Mouse (Mus musculus) ES-E14 (cell line): ENCODE results near the gene Ell2. TPM values are rescaled to one million over a fixed set of nuclear protein-coding genes. Genes with fewer than 3 reads are reported as not detected.

Experiments used
- DNase-seq: peaks from one replicate; pipeline ENCODE4 v3.0.0-alpha.2; 2013; ENCODE audit warnings: low read depth, low spot score
- H3K27ac ChIP-seq: 2 replicates; pipeline ENCODE4 v1.5.1; 2012; ENCODE audit warnings: low read depth, mild to moderate bottlenecking, low read length, moderate library complexity, mixed read lengths; ENCODE audit not compliant: poor library complexity, insufficient read depth, severe bottlenecking
- H3K36me3 ChIP-seq: 2 replicates; pipeline ENCODE4 v1.6.1; 2012; ENCODE audit warnings: mild to moderate bottlenecking, low read length, moderate library complexity, mixed read lengths; ENCODE audit not compliant: control insufficient read depth, poor library complexity, insufficient read depth, severe bottlenecking
- H3K4me1 ChIP-seq, 2 experiments: fragments of 150-350 bp in 1 of 2; sonication (generic) in 1 of 2; 2 replicates each; pipeline ENCODE4 v1.6.1; 2012; ENCODE audit warnings: low read length in 2 of 2, mild to moderate bottlenecking in 1 of 2, mixed read lengths in 1 of 2; ENCODE audit not compliant: control insufficient read depth in 2 of 2, insufficient read depth in 2 of 2, poor library complexity in 1 of 2
- H3K4me3 ChIP-seq, 2 experiments: fragments of 150-350 bp in 1 of 2; sonication (generic) in 1 of 2; 2 replicates each; pipeline ENCODE4 v1.5.1; 2012; ENCODE audit warnings: low read length in 2 of 2, low read depth in 1 of 2, mild to moderate bottlenecking in 1 of 2, mixed read lengths in 1 of 2; ENCODE audit not compliant: insufficient read depth in 1 of 2, poor library complexity in 1 of 2, severe bottlenecking in 1 of 2
- H3K9ac ChIP-seq: 2 replicates; pipeline ENCODE4 v1.6.1; 2012; ENCODE audit warnings: low read depth, mild to moderate bottlenecking, low read length, mixed read lengths; ENCODE audit not compliant: poor library complexity, insufficient read depth, severe bottlenecking
- H3K9me3 ChIP-seq: fragments of 150-350 bp; sonication (generic); 2 replicates; pipeline ENCODE4 v1.6.1; 2012; ENCODE audit warnings: low read depth, mild to moderate bottlenecking, low read length; ENCODE audit not compliant: control insufficient read depth, insufficient read depth
- CHD2 ChIP-seq: IDR thresholded peaks from 2 replicates; pipeline ENCODE4 v1.6.1; 2014; ENCODE audit warnings: mild to moderate bottlenecking, low read depth, low read length, inconsistent platforms
- HCFC1 ChIP-seq: IDR thresholded peaks from 2 replicates; pipeline ENCODE4 v1.6.1; 2012; ENCODE audit warnings: low read length, inconsistent platforms, borderline replicate concordance; ENCODE audit not compliant: insufficient read depth
- MAFK ChIP-seq: IDR thresholded peaks from 2 replicates; pipeline ENCODE4 v1.6.1; 2014; ENCODE audit warnings: mild to moderate bottlenecking, low read depth, low read length, inconsistent platforms; ENCODE audit not compliant: insufficient read depth
- ZC3H11A ChIP-seq: IDR thresholded peaks from 2 replicates; pipeline ENCODE4 v1.6.1; 2012; ENCODE audit warnings: low read depth, mild to moderate bottlenecking, inconsistent platforms, low read length, borderline replicate concordance
- ZNF384 ChIP-seq: IDR thresholded peaks from 2 replicates; pipeline ENCODE4 v1.6.1; 2012; ENCODE audit warnings: low read depth, low read length, inconsistent platforms
- in situ Hi-C, 2 experiments: fragments of 600-800 bp; cut with MboI; formaldehyde crosslinking; loops; one replicate each; pipeline ENCODE4 v1.15.1; 2025; ENCODE audit warnings: low sequenced_read_pairs in 2 of 2, inconsistent platforms in 1 of 2; ENCODE audit not compliant: unreplicated experiment in 2 of 2
- total RNA-seq: library from RNA; depleted of rRNA; stranded (reverse); fragments of 300-350 nt; gene quantifications from 2 replicates; pipeline ENCODE4 v1.2.3, GENCODE M21; 2012

Gene Ell2
- total RNA-seq, 1 experiment = 21.4 TPM

DNA sequence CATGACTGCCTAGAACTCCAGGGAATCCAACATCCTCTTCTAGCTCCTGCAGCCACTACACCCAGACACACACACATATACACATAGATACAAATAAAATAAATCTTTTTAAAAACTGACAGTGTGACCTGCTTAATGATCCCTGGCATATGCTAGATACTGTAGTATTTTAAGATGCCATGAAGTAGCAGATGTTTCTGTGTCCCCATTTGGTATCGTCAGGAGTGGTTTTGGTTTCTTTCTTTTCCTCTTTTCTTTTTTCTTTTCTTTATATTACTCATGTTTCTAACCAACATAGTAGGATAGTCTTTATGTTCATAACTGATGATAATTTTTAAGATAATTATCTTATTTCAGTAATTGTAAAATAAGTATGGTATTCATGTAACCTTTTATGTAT is 29.0 kb downstream of the Ell2 start:
- no peak for DNase-seq
- TF ChIP-seq ZNF384 (no peak), HCFC1 (no peak), MAFK (no peak)
- Histone ChIP-seq H3K9me3 (no peaks in the 10 kb centered on the region), H3K27ac (no peak overlapping the region), H3K36me3 (no peaks in the 10 kb centered on the region), H3K9ac (no peak overlapping the region), H3K4me1 (no peaks in the 10 kb centered on the region), H3K4me3 (no peak overlapping the region)
- in situ Hi-C loops = no loop called here

DNA sequence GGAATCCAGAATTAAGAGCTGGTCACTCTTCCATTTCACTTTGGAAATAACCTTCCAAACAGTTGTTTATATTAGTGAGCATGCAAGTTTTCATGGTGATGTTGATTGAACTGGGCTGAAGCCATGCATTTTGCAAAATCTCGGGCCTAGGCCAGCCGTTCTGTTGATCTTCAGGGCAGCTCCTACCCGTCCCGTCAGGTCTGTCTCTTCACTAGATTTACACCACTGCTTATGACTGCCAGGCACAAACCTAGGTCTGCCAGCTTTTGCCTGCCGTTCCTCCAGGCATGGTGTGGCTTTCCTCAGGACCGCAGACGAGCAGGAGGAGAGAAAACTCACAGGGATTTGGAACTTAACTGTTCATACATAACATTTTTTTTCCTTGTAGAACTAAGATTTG is 31.4 kb downstream of the Ell2 start:
- no peak for TF ChIP-seq ZC3H11A
- TF ChIP-seq ZNF384 = no peak
- TF ChIP-seq MAFK = no peak
- TF ChIP-seq CHD2 = no peak
- Histone ChIP-seq H3K9me3 (no peaks in the 10 kb centered on the region), H3K4me1 (no peaks in the 10 kb centered on the region), H3K27ac (no peak overlapping the region), H3K4me3 (no peak overlapping the region), H3K9ac (no peak overlapping the region), H3K36me3 (no peaks in the 10 kb centered on the region)
- in situ Hi-C loops = no loop called here
- DNase-seq = no peak

DNA sequence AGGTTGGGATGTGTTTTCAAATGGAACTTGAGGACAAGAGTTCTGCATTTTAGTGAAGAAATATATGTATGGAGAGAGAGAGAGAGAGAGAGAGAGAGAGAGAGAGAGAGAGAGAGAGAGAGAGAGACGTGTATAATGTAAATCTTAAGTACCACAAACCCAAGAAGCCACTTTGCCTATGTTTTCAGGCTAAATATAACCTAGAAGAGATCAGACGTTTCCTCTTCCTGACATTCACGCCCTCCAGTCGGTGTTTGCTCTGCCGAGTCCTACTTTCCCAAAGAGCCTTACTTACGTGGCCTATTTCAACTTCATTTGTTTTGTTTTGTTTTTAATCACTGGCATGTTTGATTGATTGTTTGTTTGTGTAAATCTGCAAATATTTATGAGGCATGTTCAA is 32.0 kb downstream of the Ell2 start:
- Histone ChIP-seq H3K4me3 (no peak overlapping the region), H3K9ac (no peak overlapping the region), H3K4me1 (no peaks in the 10 kb centered on the region), H3K27ac (no peak overlapping the region), H3K36me3 (no peaks in the 10 kb centered on the region), H3K9me3 (no peaks in the 10 kb centered on the region)
- DNase-seq = no peak
- TF ChIP-seq ZNF384 = no peak
- no peak for TF ChIP-seq MAFK
- TF ChIP-seq HCFC1 = no peak
- in situ Hi-C loops = no loop called here

DNA sequence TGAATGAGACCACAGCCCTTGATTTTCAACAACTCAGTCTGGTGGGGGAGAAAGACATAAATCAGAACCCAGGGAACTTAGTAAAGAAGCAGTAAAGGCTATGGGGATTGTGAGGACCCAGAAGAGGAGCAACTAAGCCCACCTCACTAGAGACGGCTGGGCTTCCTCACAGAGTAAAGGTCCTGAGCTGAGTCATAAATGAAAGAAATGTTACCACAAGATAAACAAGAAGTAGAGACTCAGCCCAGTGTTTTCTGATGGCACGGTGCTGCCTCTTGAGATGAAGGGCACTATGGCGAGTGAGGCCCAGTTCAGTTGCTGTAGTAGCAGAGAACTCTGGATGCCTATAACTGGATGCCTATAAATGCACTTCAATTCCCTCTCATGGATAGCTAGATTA is 32.4 kb downstream of the Ell2 start:
- DNase-seq = no peak
- in situ Hi-C loops = no loop called here
- TF ChIP-seq HCFC1 (no peak), ZC3H11A (no peak), ZNF384 (no peak), MAFK (no peak)
- Histone ChIP-seq H3K9me3 (no peaks in the 10 kb centered on the region), H3K9ac (no peak overlapping the region), H3K4me3 (no peak overlapping the region), H3K36me3 (no peaks in the 10 kb centered on the region), H3K27ac (no peak overlapping the region), H3K4me1 (no peaks in the 10 kb centered on the region)

DNA sequence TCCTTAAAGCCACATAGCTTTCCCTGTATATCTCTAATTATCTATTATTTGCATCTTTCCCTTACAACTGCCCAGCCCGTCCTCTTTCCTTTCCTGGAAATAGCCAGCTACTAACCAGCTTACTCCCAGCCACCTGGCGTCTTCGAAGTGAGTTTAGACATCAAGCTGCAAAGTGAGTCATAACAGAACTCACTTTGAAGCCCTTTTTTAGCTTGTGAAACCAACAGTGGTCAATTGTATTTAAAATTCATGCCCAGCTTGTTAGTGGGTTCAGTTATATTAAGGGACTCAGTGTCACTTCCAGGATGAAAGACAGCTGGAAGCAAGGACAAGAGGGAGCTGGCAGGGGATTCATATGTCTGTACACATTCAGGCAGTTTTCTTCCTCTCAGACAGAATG is 33.5 kb downstream of the Ell2 start:
- Histone ChIP-seq H3K27ac (no peak overlapping the region), H3K4me1 (no peaks in the 10 kb centered on the region), H3K36me3 (no peaks in the 10 kb centered on the region), H3K9ac (no peak overlapping the region), H3K9me3 (no peaks in the 10 kb centered on the region), H3K4me3 (no peak overlapping the region)
- in situ Hi-C loops = no loop called here
- TF ChIP-seq HCFC1 = no peak
- TF ChIP-seq MAFK = no peak
- TF ChIP-seq ZC3H11A = no peak
- no peak for TF ChIP-seq CHD2
- TF ChIP-seq ZNF384 = no peak
- DNase-seq = no peak
